Mouse (Mus musculus) olfactory bulb, adult 2 months (tissue): ENCODE results near the gene Irak1bp1. TPM values are rescaled to one million over a fixed set of nuclear protein-coding genes. Genes with fewer than 3 reads are reported as not detected.
A peak's percentile ranks its signal among the peaks of the same experiment; 100 is the strongest.

Experiments used
- H3K27ac ChIP-seq: fragments of 200-500 bp; 2 replicates; pipeline ENCODE4 v1.5.1; 2012; ENCODE audit warnings: low read depth, low read length; ENCODE audit not compliant: insufficient read depth
- H3K4me1 ChIP-seq: fragments of 200-500 bp; 2 replicates; pipeline ENCODE4 v1.6.1; 2012; ENCODE audit warnings: low read length; ENCODE audit not compliant: control insufficient read depth, insufficient read depth
- H3K4me3 ChIP-seq: fragments of 200-500 bp; 2 replicates; pipeline ENCODE4 v1.5.1; 2012; ENCODE audit warnings: mild to moderate bottlenecking, low read depth, low read length, moderate library complexity; ENCODE audit not compliant: insufficient read depth
- CTCF ChIP-seq: fragments of 200-500 bp; IDR thresholded peaks from 2 replicates; pipeline ENCODE4 v1.5.1; 2012; ENCODE audit warnings: low read depth, mild to moderate bottlenecking, low read length, moderate library complexity; ENCODE audit not compliant: insufficient read depth
- POLR2A ChIP-seq: fragments of 200-500 bp; IDR thresholded peaks from 2 replicates; pipeline ENCODE4 v1.6.1; 2012; ENCODE audit warnings: mild to moderate bottlenecking, low read depth, low read length, moderate library complexity; ENCODE audit not compliant: insufficient read depth
- WGBS: fragments of 180-500 bp; shearing (Covaris S2); methylation state at CpG from one replicate; pipeline ENCODE4 v1.1.7; 2018; 5-methylcytosine and 5-hydroxymethylcytosine counted together
- polyA plus RNA-seq: library from polyadenylated mRNA; stranded (reverse); fragments of >200 nt; gene quantifications from 2 replicates; pipeline ENCODE4 v1.2.4, GENCODE M21; 2012; ENCODE audit warnings: low replicate concordance; ENCODE audit not compliant: missing spikeins, insufficient read depth, insufficient read length

Irak1bp1 gene
- polyA plus RNA-seq, result not detected in 2 replicates

GRCm38 (mm10) chr9:82829007-82829689, at the start of gene Irak1bp1:
TSS of gene Irak1bp1 (plus strand) at chr9:82829540.
- 9% methylated on average over 20 of the region's 20 CpGs for WGBS

DNA sequence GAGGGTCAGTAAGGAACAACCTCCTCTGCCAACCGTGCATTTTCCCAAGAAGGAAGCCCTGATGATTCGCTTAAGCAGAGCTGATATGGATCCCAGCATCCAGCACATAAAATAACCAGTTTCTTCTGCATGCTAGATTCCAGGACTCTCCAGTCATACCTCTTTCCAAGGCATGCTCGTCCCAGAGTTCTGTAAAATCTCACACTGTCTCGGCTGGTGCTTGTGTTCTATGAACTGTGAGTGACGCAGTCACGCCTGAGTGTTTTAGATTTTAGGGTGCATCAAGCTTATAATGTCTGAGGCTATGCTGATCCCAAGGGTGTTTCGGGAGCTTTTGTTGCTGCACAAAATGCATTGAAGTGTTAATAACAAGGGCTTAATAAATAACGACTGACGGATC, 41.0 kb upstream of the Irak1bp1 start:
- Histone ChIP-seq H3K4me1 (no peaks in the 10 kb centered on the region), H3K27ac (no peak overlapping the region), H3K4me3 (no peak overlapping the region)
- WGBS, result 45% methylated on average over 9 of the region's 9 CpGs
- no peak for TF ChIP-seq POLR2A
- TF ChIP-seq CTCF, result no peak

More at GRCm38 (mm10) chr9:82829007-82829689, at the start of gene Irak1bp1:
- Histone ChIP-seq H3K4me3 (peak within 1 kb of the TSS; percentile 93), H3K27ac (peak within 1 kb of the TSS; percentile 90), H3K4me1 (no peaks in the 10 kb centered on the region)
- TF ChIP-seq CTCF (no peak), POLR2A (no peak)

DNA sequence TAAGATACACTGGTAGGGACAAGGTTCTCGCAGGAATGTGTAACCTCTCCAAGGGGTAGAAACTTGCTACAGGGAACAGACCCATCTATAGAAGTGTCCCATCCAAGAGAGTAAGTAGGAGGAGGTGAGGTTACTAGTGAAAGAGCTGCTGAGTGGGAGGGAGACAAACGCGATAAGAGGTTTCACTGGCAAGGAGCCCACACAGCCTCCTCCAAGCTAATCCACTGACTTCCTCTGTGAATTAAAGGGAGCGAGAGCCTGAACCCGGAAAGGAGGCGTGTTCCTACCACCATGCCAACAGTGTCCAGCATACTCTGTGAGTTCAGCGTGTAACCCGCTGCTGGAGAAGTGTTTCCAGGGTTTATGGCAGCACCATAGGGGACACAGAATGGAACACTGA, 29.0 kb upstream of the Irak1bp1 start:
- 43% methylated on average over 8 of the region's 8 CpGs for WGBS
- no peaks in the 10 kb centered on the region for H3K4me1 ChIP-seq
- TF ChIP-seq CTCF (no peak), POLR2A (no peak)
- H3K27ac ChIP-seq, result no peak overlapping the region
- no peak overlapping the region for H3K4me3 ChIP-seq

- no peak overlapping the region for H3K4me3 ChIP-seq
- no peak for TF ChIP-seq CTCF
- TF ChIP-seq POLR2A, result no peak
- 40% methylated on average over 1 of the region's 1 CpGs for WGBS
- no peaks in the 10 kb centered on the region for H3K4me1 ChIP-seq
- H3K27ac ChIP-seq, result no peak overlapping the region
Observed at GRCm38 (mm10) chr9:82807129-82807528, 22.2 kb upstream of the Irak1bp1 start.

DNA sequence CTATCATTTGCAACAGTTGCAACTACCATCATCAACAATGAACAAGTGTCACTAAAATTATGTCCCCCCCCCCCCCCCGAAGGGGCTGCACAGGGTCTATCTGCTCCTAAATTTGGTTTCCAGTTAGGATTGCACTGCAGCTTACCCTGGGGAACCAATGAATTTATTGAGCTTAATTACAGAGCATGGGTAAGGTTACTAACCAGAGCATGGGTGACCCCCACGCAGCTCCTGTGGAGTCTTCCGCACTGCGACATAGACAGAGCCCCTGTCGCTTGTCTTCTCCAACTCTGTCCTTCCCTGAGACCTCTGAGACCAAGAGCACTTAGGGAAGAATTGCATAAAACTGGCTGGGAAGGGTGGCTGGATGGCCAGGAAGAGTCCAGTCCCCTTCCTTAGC, 21.7 kb upstream of the Irak1bp1 start:
- 55% methylated on average over 5 of the region's 5 CpGs for WGBS
- Histone ChIP-seq H3K4me3 (no peak overlapping the region), H3K4me1 (no peaks in the 10 kb centered on the region), H3K27ac (no peak overlapping the region)
- TF ChIP-seq CTCF (no peak), POLR2A (no peak)

GRCm38 (mm10) chr9:82812172-82812963, 17.0 kb upstream of the Irak1bp1 start:
- Histone ChIP-seq H3K4me3 (no peak overlapping the region), H3K4me1 (no peaks in the 10 kb centered on the region), H3K27ac (no peak overlapping the region)
- WGBS, result 47% methylated on average over 12 of the region's 12 CpGs
- TF ChIP-seq CTCF, result no peak
- no peak for TF ChIP-seq POLR2A

GRCm38 (mm10) chr9:82814536-82814935, 14.8 kb upstream of the Irak1bp1 start:
- 49% methylated on average over 3 of the region's 3 CpGs for WGBS
- Histone ChIP-seq H3K4me3 (no peak overlapping the region), H3K4me1 (no peaks in the 10 kb centered on the region), H3K27ac (no peak overlapping the region)
- TF ChIP-seq CTCF (no peak), POLR2A (no peak)

- no peak for TF ChIP-seq POLR2A
- no peak for TF ChIP-seq CTCF
- no peak overlapping the region for H3K27ac ChIP-seq
- H3K4me3 ChIP-seq, result no peak overlapping the region
- no peaks in the 10 kb centered on the region for H3K4me1 ChIP-seq
Observed at GRCm38 (mm10) chr9:82815257-82815785, 14.0 kb upstream of the Irak1bp1 start.

DNA sequence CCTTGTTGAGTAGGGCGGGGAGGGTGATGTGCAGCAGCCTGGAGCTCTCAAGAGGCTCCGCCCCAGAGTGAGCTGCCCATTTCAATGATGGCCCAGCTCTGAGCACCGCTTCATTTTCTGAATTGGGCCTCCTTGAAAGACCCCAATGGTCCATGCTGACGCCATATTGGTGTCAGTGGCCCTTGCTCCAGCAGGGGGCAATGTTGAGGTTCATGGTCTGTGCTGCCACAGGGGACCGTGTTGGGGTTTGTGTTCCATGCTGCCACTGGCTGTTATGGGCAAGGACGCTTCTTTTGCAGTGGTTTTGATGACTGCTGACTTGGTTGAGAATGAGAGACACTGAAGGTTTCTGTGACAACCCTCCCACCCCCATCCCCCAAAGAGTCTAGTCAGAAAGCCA, 2.9 kb upstream of the Irak1bp1 start:
- 97% methylated on average over 6 of the region's 6 CpGs for whole genome bisulfite sequencing
- Histone ChIP-seq H3K27ac (no peak overlapping the region), H3K4me1 (no peaks in the 10 kb centered on the region), H3K4me3 (no peak overlapping the region)
- TF ChIP-seq POLR2A, result no peak
- no peak for TF ChIP-seq CTCF
